Mouse (Mus musculus) midbrain, postnatal 0 days (tissue): ENCODE data around the gene Dbnl. TPM values are rescaled to one million over a fixed set of nuclear protein-coding genes. Genes with fewer than 3 reads are reported as not detected.

Experiments
- ATAC-seq: fragments of 200-750 bp; cut with Nextera tagmentation; 2 replicates; pipeline ENCODE4 v1.8.0; 2017; ENCODE audit warnings: moderate number of reproducible peaks, mild to moderate bottlenecking, moderate TSS enrichment, moderate library complexity; ENCODE audit not compliant: low FRiP score
- DNase-seq: peaks from one replicate; pipeline ENCODE4 v3.0.0-alpha.2; 2015; ENCODE audit warnings: low spot score
- H3K27ac ChIP-seq: fragments of 300-500 bp; sonication (generic); 2 replicates; pipeline ENCODE4 v1.5.1; 2014; ENCODE audit warnings: low read depth, mild to moderate bottlenecking, low read length, mixed read lengths
- H3K27me3 ChIP-seq: fragments of 300-500 bp; sonication (generic); 2 replicates; pipeline ENCODE4 v1.6.1; 2014; ENCODE audit warnings: low read length, control low read depth, mixed read lengths; ENCODE audit not compliant: insufficient read depth
- H3K36me3 ChIP-seq: fragments of 300-500 bp; sonication (generic); 2 replicates; pipeline ENCODE4 v1.6.1; 2014; ENCODE audit warnings: low read length, control low read depth, mixed read lengths; ENCODE audit not compliant: insufficient read depth
- H3K4me1 ChIP-seq: fragments of 300-500 bp; sonication (generic); 2 replicates; pipeline ENCODE4 v1.6.1; 2014; ENCODE audit warnings: mild to moderate bottlenecking, control low read depth, antibody characterized with exemption, low read length, mixed read lengths; ENCODE audit not compliant: insufficient read depth
- H3K4me2 ChIP-seq: fragments of 300-500 bp; sonication (generic); 2 replicates; pipeline ENCODE4 v1.6.1; 2014; ENCODE audit warnings: low read depth, mild to moderate bottlenecking, low read length, mixed read lengths; ENCODE audit not compliant: poor library complexity, severe bottlenecking
- H3K4me3 ChIP-seq: fragments of 300-500 bp; sonication (generic); 2 replicates; pipeline ENCODE4 v1.5.1; 2014; ENCODE audit warnings: low read depth, mild to moderate bottlenecking, low read length, moderate library complexity
- H3K9ac ChIP-seq: fragments of 300-500 bp; sonication (generic); replicated peaks from 2 replicates; pipeline ENCODE4 v1.6.1; 2014; ENCODE audit warnings: mild to moderate bottlenecking, low read length, moderate library complexity, mixed read lengths; ENCODE audit not compliant: poor library complexity, severe bottlenecking
- H3K9me3 ChIP-seq: fragments of 300-500 bp; sonication (generic); 2 replicates; pipeline ENCODE4 v1.6.1; 2016; ENCODE audit warnings: low read length, control low read depth
- CTCF ChIP-seq: IDR thresholded peaks from 2 replicates; pipeline ENCODE4 v1.5.1; 2016; ENCODE audit warnings: antibody characterized with exemption, mild to moderate bottlenecking
- WGBS: fragments of 180-500 bp; shearing (Covaris S2); extraction: QIAGEN DNeasy Blood & Tissue Kit; methylation state at CpG from one replicate; pipeline ENCODE4 v1.1.7; 2014; 5-methylcytosine and 5-hydroxymethylcytosine counted together
- polyA plus RNA-seq: library from polyadenylated mRNA; unstranded; fragments of >200 nt; fragmentation: Nextera tagmentation; extraction: Ambion mirVana; gene quantifications from 2 replicates; pipeline ENCODE4 v1.2.1, GENCODE M21; 2015
- total RNA-seq: library from RNA; depleted of rRNA; stranded (reverse); fragments of >200 nt; gene quantifications from 2 replicates; pipeline ENCODE4 v1.2.3, GENCODE M21; 2014

The Dbnl gene
- total and polyA plus RNA-seq, 2 experiments from 2014 or later: 82.2 to 135 TPM

DNA sequence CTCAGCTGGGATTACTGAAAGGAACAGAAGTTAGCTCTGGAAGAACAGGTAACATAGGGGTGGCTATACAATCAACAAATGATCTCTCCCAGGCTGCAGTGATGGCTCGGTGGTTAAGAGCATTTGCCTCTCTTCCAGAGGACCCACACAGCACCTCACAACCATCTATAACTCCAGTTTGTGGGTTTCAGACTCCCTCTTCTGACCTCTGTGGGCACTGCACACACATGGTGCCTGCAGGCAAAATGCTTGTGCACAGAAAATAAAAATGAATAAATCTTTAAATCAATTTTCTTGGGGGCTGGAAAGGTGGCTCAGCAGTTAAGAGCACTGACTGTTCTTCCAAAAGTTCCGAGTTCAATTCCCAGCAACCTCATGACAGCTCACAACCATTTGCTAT, 9.8 kb upstream of the Dbnl start:
- no peak overlapping the region for H3K9ac ChIP-seq
- no peak overlapping the region for H3K4me3 ChIP-seq
- H3K27me3 ChIP-seq: no peaks in the 10 kb centered on the region
- peak; percentile 51 for TF ChIP-seq CTCF
- DNase-seq (no peak), ATAC-seq (no peak)
- no peaks in the 10 kb centered on the region for H3K4me1 ChIP-seq
- H3K9me3 ChIP-seq: no peaks in the 10 kb centered on the region
- 73% methylated on average over 2 of the region's 2 CpGs for WGBS
- H3K4me2 ChIP-seq: no peak overlapping the region
- peaks cover 15% of the 10 kb centered on the region for H3K36me3 ChIP-seq
- H3K27ac ChIP-seq: no peak overlapping the region

DNA sequence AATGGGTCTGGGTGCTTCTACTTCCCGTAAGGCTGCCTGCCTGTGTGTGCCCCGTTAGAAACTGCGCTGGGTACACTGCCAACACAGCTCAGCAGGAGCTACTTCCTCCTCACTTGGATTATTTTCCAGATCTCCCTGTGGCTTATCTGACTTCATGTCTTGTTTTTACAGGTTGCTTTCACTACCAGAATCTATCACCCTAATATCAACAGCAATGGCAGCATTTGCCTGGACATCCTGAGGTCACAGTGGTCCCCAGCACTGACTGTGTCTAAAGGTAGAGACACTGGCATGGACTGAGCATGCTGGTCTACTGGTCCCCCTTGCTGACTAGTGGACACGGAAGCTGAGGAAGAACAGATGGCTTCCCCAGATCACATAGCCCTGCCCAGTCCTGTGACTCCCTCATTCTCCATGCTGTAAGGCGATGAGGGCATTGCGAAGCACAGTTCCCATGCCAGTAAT, 8.2 kb upstream of the Dbnl start:
- WGBS: 94% methylated on average over 6 of the region's 6 CpGs

DNA sequence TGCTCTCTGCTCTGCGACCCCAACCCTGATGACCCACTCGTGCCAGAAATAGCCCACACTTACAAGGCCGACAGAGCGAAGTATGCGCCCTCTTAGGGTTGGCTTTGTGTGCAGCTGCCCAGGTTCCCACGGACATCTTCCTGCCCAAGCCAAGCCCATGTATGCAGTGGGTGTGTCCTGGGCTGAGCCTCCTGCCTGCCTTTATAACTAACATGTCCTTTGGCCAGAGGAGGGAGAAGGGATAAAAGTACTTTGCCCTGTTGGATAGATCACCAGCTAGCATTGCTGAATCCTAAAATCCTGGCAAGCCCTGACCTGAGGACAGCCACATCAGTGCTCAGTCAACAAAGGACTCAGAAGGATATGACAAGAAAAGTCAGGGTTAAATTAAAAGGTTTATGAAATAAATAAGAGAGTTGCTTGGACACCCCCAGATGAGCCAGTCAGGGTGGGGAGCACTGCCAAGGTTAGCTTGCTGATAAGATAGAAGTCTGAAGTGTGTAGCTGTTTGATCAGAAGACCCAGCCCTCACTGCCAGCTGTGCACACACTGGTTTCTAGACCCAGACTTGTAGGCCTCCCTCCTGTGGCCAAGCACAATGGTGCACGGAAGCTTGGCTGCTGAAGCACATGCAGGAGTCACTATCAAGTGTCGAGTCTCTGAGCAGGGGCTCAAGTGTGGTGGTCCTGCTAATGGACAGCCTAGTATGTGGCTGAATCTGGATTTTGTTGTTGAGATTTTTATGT, 5.9 kb upstream of the Dbnl start:
- no peaks in the 10 kb centered on the region for H3K27me3 ChIP-seq
- 0 out of 2 replicates have a peak, but pooled peaks cover 1% of the 10 kb centered on the region for H3K4me1 ChIP-seq
- H3K9me3 ChIP-seq: no peaks in the 10 kb centered on the region
- peaks cover 15% of the 10 kb centered on the region for H3K36me3 ChIP-seq
- no peak overlapping the region for H3K4me2 ChIP-seq
- TF ChIP-seq CTCF: peak; percentile 42
- 72% methylated on average over 8 of the region's 8 CpGs for WGBS
- no peak overlapping the region for H3K4me3 ChIP-seq
- DNase-seq (no peak), ATAC-seq (no peak)
- H3K9ac ChIP-seq: no peak overlapping the region
- H3K27ac ChIP-seq: no peak overlapping the region

More for the DNA sequence above, 8.2 kb upstream of the Dbnl start:
- DNase-seq: no peak
- no peak overlapping the region for H3K9ac ChIP-seq
- no peak for ATAC-seq
- H3K9me3 ChIP-seq: no peaks in the 10 kb centered on the region
- H3K27ac ChIP-seq: no peak overlapping the region
- H3K27me3 ChIP-seq: no peaks in the 10 kb centered on the region
- no peak for TF ChIP-seq CTCF
- no peak overlapping the region for H3K4me2 ChIP-seq
- H3K4me1 ChIP-seq: no peaks in the 10 kb centered on the region
- no peak overlapping the region for H3K4me3 ChIP-seq
- peaks cover 15% of the 10 kb centered on the region for H3K36me3 ChIP-seq

DNA sequence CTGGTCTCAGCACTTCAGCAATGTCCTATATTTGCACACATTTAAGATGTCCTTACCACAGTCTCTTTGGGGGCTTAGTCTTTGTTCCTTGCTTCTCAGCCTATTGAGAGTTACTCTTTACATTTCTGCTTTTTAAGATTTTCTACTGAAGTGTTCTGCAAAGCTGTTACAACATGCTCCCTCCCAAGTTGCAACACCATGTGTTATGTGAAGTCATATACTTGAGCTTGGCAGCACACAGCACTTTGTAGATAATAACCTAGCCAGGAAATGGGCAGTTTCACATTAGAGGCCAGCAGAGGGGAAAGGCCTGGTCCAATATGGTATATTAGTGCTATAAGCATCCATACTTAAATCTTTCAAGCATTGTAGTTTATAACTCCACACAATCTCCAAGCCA, 2.6 kb upstream of the Dbnl start:
- Histone ChIP-seq H3K9me3 (no peaks in the 10 kb centered on the region), H3K36me3 (peaks cover 9% of the 10 kb centered on the region), H3K27ac (no peak overlapping the region), H3K4me3 (no peak overlapping the region), H3K9ac (no peak overlapping the region), H3K27me3 (no peaks in the 10 kb centered on the region), H3K4me2 (no peak overlapping the region), H3K4me1 (peaks cover 14% of the 10 kb centered on the region; the same call in 1 of the 2 replicates)
- DNase-seq: no peak
- TF ChIP-seq CTCF: no peak
- ATAC-seq: no peak

DNA sequence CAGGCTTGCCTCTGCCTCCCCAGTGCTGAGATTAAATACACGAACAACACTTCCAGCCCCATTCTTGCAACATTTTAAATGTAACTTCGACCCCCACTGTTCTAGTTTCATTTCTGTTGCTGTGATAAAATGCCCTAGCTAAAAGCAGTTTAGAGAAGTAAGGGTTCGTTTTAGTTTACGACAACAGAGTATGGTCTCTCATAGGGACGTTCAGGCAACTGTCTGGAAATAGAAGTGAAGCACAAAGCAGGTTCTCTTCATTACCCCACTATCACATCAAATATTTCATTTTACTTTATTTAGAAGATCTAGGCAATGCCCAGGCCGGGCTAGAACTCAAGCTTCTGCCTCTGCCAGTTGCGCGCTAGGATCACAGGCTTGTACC, 625 bp upstream of the Dbnl start:
- Histone ChIP-seq H3K27ac (peak overlapping the region; percentile 88), H3K27me3 (no peaks in the 10 kb centered on the region), H3K36me3 (peaks cover 11% of the 10 kb centered on the region; the same call in 1 of the 2 replicates), H3K4me1 (peaks cover 14% of the 10 kb centered on the region; the same call in 1 of the 2 replicates), H3K4me2 (peak overlapping the region; percentile 55), H3K9ac (peak overlapping the region; percentile 78), H3K9me3 (no peaks in the 10 kb centered on the region), H3K4me3 (peak overlapping the region; percentile 61)
- 38% methylated on average over 8 of the region's 8 CpGs for WGBS
- no peak for TF ChIP-seq CTCF
- DNase-seq (no peak), ATAC-seq (no peak)

DNA sequence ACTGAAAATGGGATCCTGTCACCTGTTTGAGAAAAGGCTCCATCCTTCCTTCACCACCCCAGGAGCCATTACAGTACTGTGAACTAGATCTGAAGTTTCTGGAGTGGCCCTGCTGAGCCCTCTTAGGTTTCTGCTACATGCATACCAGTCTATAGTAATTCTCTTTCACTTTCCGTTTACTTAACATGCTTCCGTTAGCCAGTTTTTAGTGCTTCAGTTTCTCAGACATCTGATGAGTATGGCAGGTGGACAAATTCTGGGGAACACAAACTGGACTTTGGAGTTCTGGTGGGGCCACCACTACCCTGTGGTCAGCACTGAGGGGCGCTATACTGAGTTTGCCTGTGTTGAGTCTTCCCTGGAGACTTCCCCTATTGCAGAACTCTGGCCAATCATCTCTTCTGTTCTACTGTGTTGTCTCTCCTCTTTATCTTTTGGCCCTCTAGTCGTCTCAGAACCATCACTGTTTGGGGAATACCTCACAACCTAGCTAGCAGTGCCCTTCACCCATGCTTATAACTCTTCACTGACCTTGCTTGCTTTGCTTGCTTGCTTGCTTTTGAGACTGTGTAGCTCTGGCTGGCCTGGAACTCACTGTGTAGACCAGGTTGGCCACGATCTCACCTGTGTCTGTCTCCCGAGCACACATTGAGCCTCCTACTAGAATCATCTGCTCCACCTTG, 924 bp downstream of the Dbnl start:
- H3K4me2 ChIP-seq: peak overlapping the region; percentile 55
- H3K9ac ChIP-seq: peak overlapping the region; percentile 78
- ATAC-seq (no peak), DNase-seq (no peak)
- H3K4me3 ChIP-seq: peak overlapping the region; percentile 61
- peaks cover 14% of the 10 kb centered on the region; the same call in 1 of the 2 replicates for H3K4me1 ChIP-seq
- H3K27me3 ChIP-seq: no peaks in the 10 kb centered on the region
- peaks cover 22% of the 10 kb centered on the region for H3K36me3 ChIP-seq
- WGBS: 78% methylated on average over 6 of the region's 6 CpGs
- H3K27ac ChIP-seq: peak overlapping the region; percentile 88
- no peaks in the 10 kb centered on the region for H3K9me3 ChIP-seq
- TF ChIP-seq CTCF: peak; percentile 44
